10 mouse cellular contexts compared by ENCODE assay signal in the genomic region with DNA sequence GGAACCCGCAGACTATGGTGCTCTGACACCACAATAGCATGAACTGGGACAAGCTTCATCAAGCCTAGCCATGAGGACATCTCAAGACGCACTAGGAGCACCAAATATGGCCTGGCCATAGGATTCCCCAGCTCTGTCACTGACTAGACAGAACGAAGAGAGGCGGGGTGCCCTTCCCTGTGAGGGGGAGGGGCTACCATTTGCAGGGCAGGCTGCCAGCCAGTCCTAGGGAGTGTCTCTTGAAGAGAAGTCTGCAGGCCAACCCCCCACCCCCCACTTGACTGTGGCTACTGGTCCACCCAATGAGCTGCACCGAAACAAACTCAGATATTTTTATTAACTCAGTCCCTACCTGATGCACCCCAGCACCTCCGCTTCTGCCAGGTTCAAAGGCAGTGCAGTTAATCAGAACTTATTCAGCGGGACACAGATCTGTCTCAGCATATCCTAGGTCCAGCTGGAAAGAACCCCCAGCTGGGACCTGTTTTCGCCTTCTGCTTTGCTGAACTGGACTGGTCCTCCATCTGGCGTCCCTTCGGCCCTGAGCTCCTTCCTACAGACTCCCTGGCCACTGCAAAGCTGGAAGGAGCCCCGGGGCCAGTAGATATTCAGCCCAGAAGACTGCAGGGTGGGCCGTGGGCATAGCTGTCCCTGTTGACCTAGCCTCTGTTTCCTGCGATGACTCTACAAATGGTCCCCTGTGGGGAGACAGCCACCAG. TPM values are rescaled to one million over a fixed set of nuclear protein-coding genes. Genes with fewer than 3 reads are reported as not detected.
DNase-seq lines count a peak whose midpoint lies in the region.
"Had no signal": no experiment of that assay in that cellular context is flagged by ENCODE, and none has a peak within 500 bp of the region (broad histone marks: within the 10 kb centered on the region; RNA-seq: fewer than 3 reads in every experiment).

No protein-coding gene starts in this region.

- intact Hi-C loops in heart, postnatal 10 days (cut with DNase I), result loop anchor here (5.0 kb wide), 1 partner anchor 228 kb away; no protein-coding TSS in a partner anchor

- DNase-seq in cerebellum, adult 11 months, result peak; percentile 33
- DNase-seq in cerebellum, adult 8-10 months, result no peak
- DNase-seq in kidney, postnatal 10 days, result peak; percentile 37
- DNase-seq in kidney, adult 9 months, result no peak
- peak; percentile 74 for DNase-seq in ZHBTc4 (ENCODE audit: low read depth, low spot score)
- peak; percentile 20 to 21 for DNase-seq in heart, postnatal 10 days
- DNase-seq in thymus, postnatal 14 days, result no peak
- DNase-seq in layer of hippocampus, postnatal 25 days (ENCODE audit: extremely low spot score in 1 of 2, low spot score in 1 of 2), result no peak
- DNase-seq: gastrocnemius, postnatal 36 days; right cerebral cortex, adult 18-20 months had no signal

RNA-seq across cellular contexts. Expression of a gene that starts 23.7 kb away (rescaled TPM):
- total RNA-seq in heart, postnatal 10 days (2021), result 1 to 10 TPM; 7.6 to 8.4 TPM
- 10 to 100 TPM in 1 of 2 experiments, 1 to 10 TPM in 1; 9.3 to 15.6 TPM for total RNA-seq in layer of hippocampus, postnatal 25 days (2021)

Comparison
In these comparisons a context has a peak if more than half of its experiments do, and no peak if none do; other contexts are left out.
1. DNase-seq: peak in cerebellum, adult 11 months (single experiment), kidney, postnatal 10 days (single experiment), ZHBTc4 (single experiment) and heart, postnatal 10 days (2 of 2); none in cerebellum, adult 8-10 months (single experiment), kidney, adult 9 months (single experiment), thymus, postnatal 14 days (single experiment) and layer of hippocampus, postnatal 25 days (0 of 2).